Mouse (Mus musculus) embryonic facial prominence, embryonic 13.5 days (tissue): ENCODE measurements around the gene Olfr1459. TPM values are rescaled to one million over a fixed set of nuclear protein-coding genes. Genes with fewer than 3 reads are reported as not detected.

Source experiments
- ATAC-seq: fragments of 200-750 bp; cut with Nextera tagmentation; 2 replicates; pipeline ENCODE4 v1.8.0; 2017; ENCODE audit warnings: low read depth; ENCODE audit not compliant: insufficient number of reproducible peaks, insufficient read depth, low FRiP score, low TSS enrichment
- H3K27ac ChIP-seq: fragments of 300-500 bp; sonication (generic); 2 replicates; pipeline ENCODE4 v1.5.1; 2015; ENCODE audit warnings: moderate library complexity, mild to moderate bottlenecking, inconsistent platforms
- H3K27me3 ChIP-seq: fragments of 300-500 bp; sonication (generic); 2 replicates; pipeline ENCODE4 v1.6.1; 2015; ENCODE audit warnings: mild to moderate bottlenecking, inconsistent platforms
- H3K36me3 ChIP-seq: fragments of 300-500 bp; sonication (generic); 2 replicates; pipeline ENCODE4 v1.6.1; 2015; ENCODE audit warnings: mild to moderate bottlenecking, inconsistent platforms
- H3K4me1 ChIP-seq: fragments of 300-500 bp; sonication (generic); 2 replicates; pipeline ENCODE4 v1.6.1; 2015; ENCODE audit warnings: inconsistent platforms
- H3K4me2 ChIP-seq: fragments of 300-500 bp; sonication (generic); 2 replicates; pipeline ENCODE4 v1.6.1; 2015; ENCODE audit warnings: moderate library complexity, mild to moderate bottlenecking, inconsistent platforms
- H3K4me3 ChIP-seq: fragments of 300-500 bp; sonication (generic); 2 replicates; pipeline ENCODE4 v1.5.1; 2015; ENCODE audit warnings: mild to moderate bottlenecking, inconsistent platforms
- H3K9ac ChIP-seq: fragments of 300-500 bp; sonication (generic); 2 replicates; pipeline ENCODE4 v1.6.1; 2015; ENCODE audit warnings: mild to moderate bottlenecking, inconsistent platforms
- H3K9me3 ChIP-seq: fragments of 300-500 bp; sonication (generic); 2 replicates; pipeline ENCODE4 v1.6.1; 2016; ENCODE audit warnings: inconsistent platforms
- WGBS: fragments of 180-500 bp; shearing (Covaris S2); methylation state at CpG from one replicate; pipeline ENCODE4 v1.1.7; 2015; ENCODE audit warnings: mixed read lengths; 5-methylcytosine and 5-hydroxymethylcytosine counted together
- polyA plus RNA-seq: library from polyadenylated mRNA; unstranded; fragments of >200 nt; fragmentation: Nextera tagmentation; extraction: Ambion mirVana; gene quantifications from 2 replicates; pipeline ENCODE4 v1.2.1, GENCODE M21; 2015

The Olfr1459 gene
- polyA plus RNA-seq, result not detected in 2 replicates

- no peak within 1 kb of the TSS for H3K4me2 ChIP-seq
- no peak within 1 kb of the TSS for H3K27ac ChIP-seq
- no peak for ATAC-seq
- no peaks in the 10 kb centered on the region for H3K27me3 ChIP-seq
- H3K4me3 ChIP-seq, result no peak within 1 kb of the TSS
- H3K9me3 ChIP-seq, result peaks cover 15% of the 10 kb centered on the region
- WGBS, result 74% methylated on average over 1 of the region's 1 CpGs
- H3K36me3 ChIP-seq, result no peaks in the 10 kb centered on the region
- H3K9ac ChIP-seq, result no peak within 1 kb of the TSS
- no peaks in the 10 kb centered on the region for H3K4me1 ChIP-seq
These were observed at the start of gene Olfr1459 for GRCm38 (mm10) chr19:13149449-13149848. Gene Olfr1459, minus strand, starts transcription at chr19:13149549.

GRCm38 (mm10) chr19:13185434-13185833, 36.1 kb upstream of the Olfr1459 start, which contains the start of gene Olfr1462:
Gene Olfr1462, plus strand, starts transcription at chr19:13185734.
- Histone ChIP-seq H3K4me1 (no peaks in the 10 kb centered on the region), H3K9ac (no peak within 1 kb of the TSS), H3K27ac (no peak within 1 kb of the TSS), H3K9me3 (peaks cover 6% of the 10 kb centered on the region; the same call in 1 of the 2 replicates), H3K27me3 (no peaks in the 10 kb centered on the region), H3K4me2 (no peak within 1 kb of the TSS), H3K4me3 (no peak within 1 kb of the TSS), H3K36me3 (no peaks in the 10 kb centered on the region)
- WGBS, result 82% methylated on average over 1 of the region's 1 CpGs
- ATAC-seq, result no peak

GRCm38 (mm10) chr19:13162700-13163099, 13.4 kb upstream of the Olfr1459 start, which contains the start of gene Olfr1461:
Gene Olfr1461, plus strand, starts transcription at chr19:13163000.
- Histone ChIP-seq H3K4me3 (no peak within 1 kb of the TSS), H3K9me3 (no peaks in the 10 kb centered on the region), H3K27me3 (no peaks in the 10 kb centered on the region), H3K27ac (no peak within 1 kb of the TSS), H3K9ac (no peak within 1 kb of the TSS), H3K4me1 (no peaks in the 10 kb centered on the region), H3K4me2 (no peak within 1 kb of the TSS), H3K36me3 (no peaks in the 10 kb centered on the region)
- 55% methylated on average over 1 of the region's 1 CpGs for WGBS
- ATAC-seq, result no peak

- no peak for ATAC-seq
- Histone ChIP-seq H3K27ac (no peak within 1 kb of the TSS), H3K4me3 (no peak within 1 kb of the TSS), H3K9ac (no peak within 1 kb of the TSS), H3K4me2 (no peak within 1 kb of the TSS), H3K9me3 (peaks cover 4% of the 10 kb centered on the region; the same call in 1 of the 2 replicates), H3K4me1 (no peaks in the 10 kb centered on the region), H3K27me3 (no peaks in the 10 kb centered on the region), H3K36me3 (no peaks in the 10 kb centered on the region)
- WGBS, result 79% methylated on average over 3 of the region's 3 CpGs
These were observed 42.7 kb downstream of the Olfr1459 start, which contains the start of gene Olfr1458 for GRCm38 (mm10) chr19:13106675-13107074. Gene Olfr1458, minus strand, starts transcription at chr19:13106775.

GRCm38 (mm10) chr19:13097791-13098190, 51.6 kb downstream of the Olfr1459 start, which contains the start of gene Olfr1457:
Gene Olfr1457, minus strand, starts transcription at chr19:13097891.
- Histone ChIP-seq H3K9ac (no peak within 1 kb of the TSS), H3K27me3 (no peaks in the 10 kb centered on the region), H3K4me1 (no peaks in the 10 kb centered on the region), H3K4me2 (no peak within 1 kb of the TSS), H3K9me3 (peaks cover 2% of the 10 kb centered on the region), H3K4me3 (no peak within 1 kb of the TSS), H3K27ac (no peak within 1 kb of the TSS), H3K36me3 (no peaks in the 10 kb centered on the region)
- ATAC-seq, result no peak
- 73% methylated on average over 2 of the region's 2 CpGs for WGBS

GRCm38 (mm10) chr19:13093908-13094307, 55.4 kb downstream of the Olfr1459 start:
- no peaks in the 10 kb centered on the region for H3K36me3 ChIP-seq
- no peak for ATAC-seq
- peaks cover 11% of the 10 kb centered on the region for H3K9me3 ChIP-seq
- 86% methylated on average over 1 of the region's 1 CpGs for WGBS
- no peak overlapping the region for H3K4me2 ChIP-seq
- H3K4me1 ChIP-seq, result no peaks in the 10 kb centered on the region
- H3K9ac ChIP-seq, result no peak overlapping the region
- H3K27ac ChIP-seq, result no peak overlapping the region
- H3K27me3 ChIP-seq, result no peaks in the 10 kb centered on the region
- H3K4me3 ChIP-seq, result no peak overlapping the region

Other genes starting within 250 kb of the Olfr1459 start
- gene Olfr1447, start 245.8 kb downstream of the Olfr1459 start, polyA plus RNA-seq, result not detected in 2 replicates
- gene Olfr1448, start 225.1 kb downstream of the Olfr1459 start, polyA plus RNA-seq, result not detected in 2 replicates
- not detected in 2 replicates for gene Olfr1449, start 218.7 kb downstream of the Olfr1459 start, polyA plus RNA-seq
- gene Olfr1450, start 199.3 kb downstream of the Olfr1459 start, polyA plus RNA-seq, result 0.08 TPM in 1 of 2 replicates, not detected in the other
- gene Olfr1451, start 154.5 kb downstream of the Olfr1459 start, polyA plus RNA-seq, result not detected in 2 replicates
- not detected in 2 replicates for gene Olfr1453, start 121.2 kb downstream of the Olfr1459 start, polyA plus RNA-seq
- gene Olfr1454, start 88.9 kb downstream of the Olfr1459 start, polyA plus RNA-seq, result not detected in 2 replicates
- gene Olfr1457, start 51.7 kb downstream of the Olfr1459 start, polyA plus RNA-seq, result not detected in 2 replicates
- not detected in 2 replicates for gene Olfr1458, start 42.8 kb downstream of the Olfr1459 start, polyA plus RNA-seq
- gene Olfr1461, start 13.5 kb upstream of the Olfr1459 start, polyA plus RNA-seq, result not detected in 2 replicates
- not detected in 2 replicates for gene Olfr1462, start 36.2 kb upstream of the Olfr1459 start, polyA plus RNA-seq
- gene Olfr1463, start 81.8 kb upstream of the Olfr1459 start, polyA plus RNA-seq, result not detected in 2 replicates
- gene Olfr1465, start 166.0 kb upstream of the Olfr1459 start, polyA plus RNA-seq, result not detected in 2 replicates
- not detected in 2 replicates for gene Olfr1466, start 189.3 kb upstream of the Olfr1459 start, polyA plus RNA-seq
- not detected in 2 replicates for gene Olfr1467, start 212.7 kb upstream of the Olfr1459 start, polyA plus RNA-seq